Mouse (Mus musculus): ENCODE results near the gene Rftn2.

GRCm38 (mm10) chr1:55158821-55159220 lies 67.8 kb downstream of the Rftn2 start:
- TF ChIP-seq GATA1 (IDR thresholded peaks at IDR 0.05; ENCODE audit: borderline replicate concordance, low read length) (no peak), FLI1 (IDR thresholded peaks at IDR 0.05; ENCODE audit: low read length) (no peak)
